Mouse (Mus musculus) adrenal gland, postnatal 36 days (tissue): ENCODE measurements around the gene Spen. TPM values are rescaled to one million over a fixed set of nuclear protein-coding genes. Genes with fewer than 3 reads are reported as not detected.

Source experiments
- DNase-seq, 2 experiments: peaks; one replicate each; pipeline ENCODE4 v3.0.0; 2021; ENCODE audit warnings: mixed read lengths in 1 of 2
- total RNA-seq, 2 experiments: library from RNA; stranded (reverse); gene quantifications; 2 replicates each; pipeline ENCODE4 v1.2.3; 2021

Spen gene
- total RNA-seq, 2 experiments from 2014 or later = 49.9 to 58.3 TPM

GRCm38 (mm10) chr4:141446211-141446610 lies 92.2 kb downstream of the Spen start:
- no peak for DNase-seq

- DNase-seq = no peak
These were observed 93.1 kb downstream of the Spen start for GRCm38 (mm10) chr4:141445328-141445720.

GRCm38 (mm10) chr4:141444451-141445327 lies 93.7 kb downstream of the Spen start, which contains the start of gene Zbtb17:
Gene Zbtb17 (plus strand): TSS chr4:141444654.
- DNase-seq = peak; percentile 92 to 95

GRCm38 (mm10) chr4:141443641-141444429 lies 94.6 kb downstream of the Spen start:
- DNase-seq = no peak

- no peak for DNase-seq
These were observed 97.5 kb downstream of the Spen start for GRCm38 (mm10) chr4:141440877-141441276.

GRCm38 (mm10) chr4:141439083-141439803 lies 99.2 kb downstream of the Spen start:
- DNase-seq = no peak

- DNase-seq = no peak
These were observed 102.4 kb downstream of the Spen start, which contains the start of gene Srarp for GRCm38 (mm10) chr4:141435974-141436373. Gene Srarp (minus strand): TSS chr4:141436105.

- DNase-seq = no peak
These were observed 105.2 kb downstream of the Spen start for GRCm38 (mm10) chr4:141433191-141433590.

GRCm38 (mm10) chr4:141432666-141433065 lies 105.7 kb downstream of the Spen start:
- peak in 1 of 2 experiments; percentile 53 for DNase-seq

- peak; percentile 81 to 87 for DNase-seq
These were observed 107.4 kb downstream of the Spen start for GRCm38 (mm10) chr4:141430997-141431396.

GRCm38 (mm10) chr4:141429847-141430246 lies 108.5 kb downstream of the Spen start:
- DNase-seq = peak; percentile 41 to 68

- DNase-seq = peak in 1 of 2 experiments; percentile 35
These were observed 109.0 kb downstream of the Spen start for GRCm38 (mm10) chr4:141429381-141429780.

GRCm38 (mm10) chr4:141427921-141428320 lies 110.5 kb downstream of the Spen start:
- no peak for DNase-seq

GRCm38 (mm10) chr4:141426796-141427745 lies 111.3 kb downstream of the Spen start:
- no peak for DNase-seq

GRCm38 (mm10) chr4:141425484-141426479 lies 112.6 kb downstream of the Spen start:
- DNase-seq = peak; percentile 46 to 59

- no peak for DNase-seq
These were observed 114.5 kb downstream of the Spen start for GRCm38 (mm10) chr4:141423691-141424431.

GRCm38 (mm10) chr4:141423288-141423687 lies 115.1 kb downstream of the Spen start:
- DNase-seq = peak in 1 of 2 experiments; percentile 63

- no peak for DNase-seq
These were observed 115.6 kb downstream of the Spen start for GRCm38 (mm10) chr4:141422841-141423240.

GRCm38 (mm10) chr4:141421423-141421822 lies 117.0 kb downstream of the Spen start:
- DNase-seq = peak; percentile 44 to 49
